Mouse (Mus musculus) heart, embryonic 15.5 days (tissue): ENCODE measurements around the gene Rnf151. TPM values are rescaled to one million over a fixed set of nuclear protein-coding genes. Genes with fewer than 3 reads are reported as not detected.
"Not testable (repeated sequence)": the region's sequence is repeated elsewhere in the genome, so short reads cannot be mapped to it uniquely, and the experiment has no call there.

Experiments
- ATAC-seq: fragments of 200-750 bp; cut with Nextera tagmentation; replicated peaks from 2 replicates; pipeline ENCODE4 v1.8.0; 2017; ENCODE audit warnings: low read depth, moderate TSS enrichment; ENCODE audit not compliant: insufficient number of reproducible peaks, insufficient read depth, low FRiP score
- H3K27ac ChIP-seq: fragments of 300-500 bp; sonication (generic); 2 replicates; pipeline ENCODE4 v1.5.1; 2015; ENCODE audit warnings: mild to moderate bottlenecking, inconsistent platforms
- H3K27me3 ChIP-seq: fragments of 300-500 bp; sonication (generic); 2 replicates; pipeline ENCODE4 v1.6.1; 2015; ENCODE audit warnings: inconsistent platforms
- H3K36me3 ChIP-seq: fragments of 300-500 bp; sonication (generic); 2 replicates; pipeline ENCODE4 v1.6.1; 2015; ENCODE audit warnings: mild to moderate bottlenecking, inconsistent platforms
- H3K4me1 ChIP-seq: fragments of 300-500 bp; sonication (generic); replicated peaks from 2 replicates; pipeline ENCODE4 v1.6.1; 2015; ENCODE audit warnings: inconsistent platforms
- H3K4me2 ChIP-seq: fragments of 300-500 bp; sonication (generic); 2 replicates; pipeline ENCODE4 v1.6.1; 2015; ENCODE audit warnings: inconsistent platforms, mild to moderate bottlenecking, moderate library complexity
- H3K4me3 ChIP-seq: fragments of 300-500 bp; sonication (generic); 2 replicates; pipeline ENCODE4 v1.5.1; 2015; ENCODE audit warnings: mild to moderate bottlenecking, inconsistent platforms
- H3K9ac ChIP-seq: fragments of 300-500 bp; sonication (generic); 2 replicates; pipeline ENCODE4 v1.6.1; 2015; ENCODE audit warnings: mild to moderate bottlenecking, inconsistent platforms
- H3K9me3 ChIP-seq: fragments of 300-500 bp; sonication (generic); replicated peaks from 2 replicates; pipeline ENCODE4 v1.6.1; 2016; ENCODE audit warnings: inconsistent platforms
- WGBS: fragments of 180-500 bp; shearing (Covaris S2); methylation state at CpG from one replicate; pipeline ENCODE4 v1.1.7; 2015; ENCODE audit warnings: mixed read lengths; 5-methylcytosine and 5-hydroxymethylcytosine counted together
- polyA plus RNA-seq: library from polyadenylated mRNA; unstranded; fragments of >200 nt; fragmentation: Nextera tagmentation; extraction: Ambion mirVana; gene quantifications from 2 replicates; pipeline ENCODE4 v1.2.1, GENCODE M21; 2015

The Rnf151 gene
- polyA plus RNA-seq, 1 experiment from 2014 or later: not detected

DNA sequence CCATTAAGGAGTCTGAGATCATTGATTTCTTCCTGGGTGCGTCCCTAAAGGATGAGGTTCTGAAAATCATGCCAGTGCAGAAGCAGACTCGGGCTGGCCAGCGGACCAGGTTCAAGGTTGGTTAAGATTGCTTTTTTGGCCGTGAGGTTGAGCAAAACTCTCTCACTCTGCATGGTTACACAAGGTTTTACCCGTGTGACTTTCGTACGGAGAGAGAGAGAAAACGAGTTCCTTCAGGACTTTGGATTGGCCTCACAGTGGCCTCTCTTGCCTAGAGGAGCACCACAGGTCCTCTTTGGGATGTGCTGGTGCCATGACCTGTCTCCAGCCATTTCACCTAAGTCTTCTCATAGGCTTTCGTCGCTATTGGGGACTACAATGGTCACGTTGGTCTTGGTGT is 2.8 kb upstream of the Rnf151 start:
- not testable (repeated sequence) for H3K9me3 ChIP-seq, H3K27me3 ChIP-seq, ATAC-seq
- Histone ChIP-seq H3K36me3 (peaks cover 19% of the 10 kb centered on the region), H3K4me3 (peak overlapping the region; percentile 89), H3K9ac (peak overlapping the region; percentile 83), H3K4me2 (peak overlapping the region; percentile 70), H3K4me1 (peaks cover 34% of the 10 kb centered on the region), H3K27ac (peak overlapping the region; percentile 77; the same call in 1 of the 2 replicates)
- under 1% methylated on average over 11 of the region's 11 CpGs for WGBS

DNA sequence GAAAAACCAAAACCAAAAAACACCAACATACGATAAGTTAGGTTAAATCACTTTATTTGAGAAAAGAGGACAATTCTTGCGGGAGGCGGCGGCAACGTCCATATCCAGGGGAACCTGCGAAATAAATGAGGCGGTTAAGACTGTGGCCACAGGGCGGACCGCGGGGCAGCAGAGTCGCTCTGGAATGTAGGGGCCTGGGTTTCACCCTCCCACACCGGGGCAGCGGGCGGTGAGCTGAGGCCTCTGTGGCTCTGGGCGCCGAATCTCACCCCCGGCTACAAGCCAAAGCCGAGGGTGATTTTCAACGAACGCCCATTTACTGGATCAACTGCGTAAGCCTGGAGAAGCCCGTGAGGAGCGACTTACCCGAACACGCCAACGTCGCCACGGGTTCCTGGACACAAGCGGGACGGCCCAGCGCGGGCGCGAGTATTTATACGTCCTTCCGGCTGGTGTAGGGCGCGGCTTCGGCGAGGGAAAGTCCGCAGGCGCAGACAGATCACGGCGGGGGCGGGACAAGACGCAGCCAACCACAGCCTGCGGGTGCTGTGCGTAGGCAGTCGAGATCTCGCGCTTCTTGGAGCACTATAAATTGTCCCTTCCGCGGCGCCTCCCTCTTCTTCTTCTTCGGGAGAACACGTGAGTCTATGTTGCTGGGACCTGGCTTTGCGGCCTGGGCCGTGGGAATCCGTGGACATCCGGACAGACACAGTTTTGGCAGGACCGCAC is 1.8 kb upstream of the Rnf151 start:
- H3K27me3 ChIP-seq: no peaks in the 10 kb centered on the region
- H3K9me3 ChIP-seq: no peaks in the 10 kb centered on the region
- H3K36me3 ChIP-seq: peaks cover 19% of the 10 kb centered on the region
- peak overlapping the region; percentile 70 for H3K4me2 ChIP-seq
- H3K4me1 ChIP-seq: peaks cover 33% of the 10 kb centered on the region
- under 1% methylated on average over 61 of the region's 61 CpGs for WGBS
- ATAC-seq: peak; percentile 98
- peak overlapping the region; percentile 92 for H3K9ac ChIP-seq
- H3K27ac ChIP-seq: peak overlapping the region; percentile 90
- peak overlapping the region; percentile 89 for H3K4me3 ChIP-seq

DNA sequence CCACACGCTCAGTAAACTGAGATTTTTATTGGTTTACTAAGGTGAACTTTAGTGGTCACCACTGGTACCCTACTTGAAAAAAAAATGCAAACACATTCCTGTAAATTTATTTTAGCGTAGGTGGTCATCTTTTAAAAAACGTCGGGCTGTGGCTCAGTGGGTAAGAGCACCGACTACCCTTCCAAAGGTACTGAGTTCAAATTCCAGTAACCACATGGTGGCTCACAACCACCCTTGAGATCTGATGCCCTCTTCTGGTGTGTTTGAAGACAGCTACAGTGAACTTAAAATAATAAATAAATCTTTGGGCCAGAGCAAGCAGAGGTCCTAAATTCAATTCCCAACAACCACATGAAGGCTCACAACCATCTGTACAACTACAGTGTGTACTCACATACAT is 1.1 kb upstream of the Rnf151 start:
- H3K4me2 ChIP-seq: peak overlapping the region; percentile 64
- H3K9ac ChIP-seq: peak overlapping the region; percentile 92
- peak overlapping the region; percentile 89 for H3K4me3 ChIP-seq
- H3K27ac ChIP-seq: peak overlapping the region; percentile 90; the same call in 1 of the 2 replicates
- H3K4me1 ChIP-seq: peaks cover 30% of the 10 kb centered on the region
- H3K36me3 ChIP-seq: peaks cover 19% of the 10 kb centered on the region
- not testable (repeated sequence) for H3K9me3 ChIP-seq, H3K27me3 ChIP-seq, ATAC-seq
- WGBS: 56% methylated on average over 5 of the region's 5 CpGs

DNA sequence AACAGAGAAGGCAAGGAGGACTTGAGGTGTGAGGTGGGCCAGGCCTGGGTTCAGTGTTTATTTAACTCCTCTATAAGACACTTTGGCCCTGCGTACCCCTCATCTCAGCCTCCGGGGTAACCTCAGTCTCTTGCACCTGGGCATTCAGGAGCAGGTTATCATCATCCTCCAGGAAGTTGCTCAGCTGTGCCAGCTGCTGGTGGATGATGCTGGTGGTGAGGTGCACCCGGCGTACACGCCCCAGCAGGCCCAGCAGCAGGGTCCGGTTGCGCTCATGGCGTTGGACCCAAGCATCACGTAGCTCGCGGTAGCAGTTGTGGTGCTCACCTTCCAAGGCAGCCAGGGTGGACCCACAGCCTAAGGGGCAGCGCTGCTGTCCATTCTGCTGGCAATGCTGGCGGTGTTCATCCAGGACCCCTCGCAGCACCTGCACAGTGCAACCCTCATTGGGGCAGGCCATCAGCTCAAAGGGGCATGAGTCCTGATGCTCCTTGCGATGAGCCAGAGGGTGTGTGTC is 1.6 kb downstream of the Rnf151 start:
- H3K27me3 ChIP-seq: no peaks in the 10 kb centered on the region
- H3K4me2 ChIP-seq: no peak overlapping the region
- WGBS: 92% methylated on average over 15 of the region's 15 CpGs
- H3K9ac ChIP-seq: no peak overlapping the region
- no peak overlapping the region for H3K4me3 ChIP-seq
- no peak overlapping the region for H3K27ac ChIP-seq
- H3K9me3 ChIP-seq: no peaks in the 10 kb centered on the region
- H3K36me3 ChIP-seq: peaks cover 5% of the 10 kb centered on the region; the same call in 1 of the 2 replicates
- no peak for ATAC-seq
- H3K4me1 ChIP-seq: peaks cover 8% of the 10 kb centered on the region

DNA sequence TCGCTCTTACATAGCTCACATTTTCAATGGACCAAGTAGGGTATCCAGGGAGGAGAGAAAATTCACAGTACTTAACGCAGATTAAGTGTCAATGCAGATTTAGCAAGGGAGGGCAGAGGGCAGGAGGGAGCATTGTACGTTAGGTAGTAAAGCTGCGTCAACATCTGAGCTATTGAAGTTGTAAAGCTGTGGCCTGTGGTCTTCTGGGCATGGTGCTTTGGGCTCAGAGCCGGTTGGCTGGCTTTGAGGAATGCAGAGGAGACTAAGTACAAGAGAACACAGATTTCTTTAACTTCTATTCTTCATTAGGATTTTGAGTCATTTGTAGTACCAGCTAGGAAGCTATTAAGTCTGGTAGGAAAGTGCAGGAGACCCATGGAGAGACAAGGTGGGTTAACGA is 2.3 kb downstream of the Rnf151 start:
- Histone ChIP-seq H3K9me3 (no peaks in the 10 kb centered on the region), H3K4me2 (no peak overlapping the region), H3K36me3 (0 out of 2 replicates have a peak, but pooled peaks cover 3% of the 10 kb centered on the region), H3K9ac (no peak overlapping the region), H3K27ac (no peak overlapping the region), H3K4me1 (peaks cover 6% of the 10 kb centered on the region), H3K27me3 (no peaks in the 10 kb centered on the region), H3K4me3 (no peak overlapping the region)
- ATAC-seq: no peak
- 83% methylated on average over 6 of the region's 6 CpGs for WGBS

DNA sequence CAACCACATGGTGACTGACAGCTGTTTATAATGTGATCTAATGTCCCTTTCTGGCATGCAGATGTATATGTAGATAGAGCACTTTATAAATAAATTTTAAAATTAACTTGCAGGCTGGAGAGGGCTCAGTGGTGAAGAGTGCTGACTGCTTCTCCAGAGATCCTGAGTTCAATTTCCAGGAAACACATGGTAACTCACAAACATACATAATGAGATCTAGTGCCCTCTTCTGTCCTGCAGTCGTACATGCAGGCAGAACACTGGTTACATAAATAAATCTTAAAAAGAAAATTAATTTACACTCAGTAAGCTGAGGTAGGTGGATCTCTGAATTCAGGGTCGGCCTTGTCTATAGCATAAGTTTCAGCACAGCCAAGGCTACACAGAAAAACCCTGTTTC is 9.2 kb downstream of the Rnf151 start:
- 32% methylated on average over 2 of the region's 2 CpGs for WGBS
- Histone ChIP-seq H3K9me3 (no peaks in the 10 kb centered on the region), H3K27ac (no peak overlapping the region), H3K36me3 (peaks cover 11% of the 10 kb centered on the region), H3K4me3 (peak overlapping the region; percentile 81; the same call in 1 of the 2 replicates), H3K9ac (no peak overlapping the region), H3K4me2 (peak overlapping the region; percentile 84), H3K27me3 (no peaks in the 10 kb centered on the region), H3K4me1 (peaks cover 18% of the 10 kb centered on the region)
- no peak for ATAC-seq

DNA sequence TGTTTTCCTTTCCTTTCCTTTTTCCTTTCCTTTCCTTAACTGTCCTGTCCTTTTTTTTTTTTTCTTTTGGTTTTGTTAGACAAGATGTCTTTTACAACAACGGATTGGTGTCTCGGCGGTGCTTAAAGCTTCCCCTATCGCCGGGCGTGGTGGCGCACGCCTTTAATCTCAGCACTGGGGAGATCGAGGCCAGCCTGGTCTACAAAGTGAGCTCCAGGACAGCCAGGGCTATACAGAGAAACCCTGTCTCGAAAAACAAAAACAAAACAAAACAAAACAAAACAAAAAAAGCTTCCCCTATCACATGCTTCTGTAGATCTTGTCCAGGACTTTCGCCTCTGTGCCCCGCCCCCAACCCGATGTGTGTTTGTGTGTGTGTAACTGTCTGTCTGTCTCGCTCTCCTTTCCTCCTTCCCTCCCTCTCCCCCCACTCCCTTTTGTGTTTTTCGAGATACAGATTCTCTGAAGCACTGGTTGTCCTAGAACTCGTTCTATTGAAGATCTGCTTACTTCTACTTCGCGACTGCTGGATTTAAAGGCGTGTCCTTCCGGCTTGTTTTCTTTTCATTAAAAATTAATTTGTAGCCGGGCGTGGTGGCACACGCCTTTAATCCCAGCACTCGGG is 9.9 kb downstream of the Rnf151 start:
- WGBS: 3% methylated on average over 24 of the region's 24 CpGs
- Histone ChIP-seq H3K27me3 (no peaks in the 10 kb centered on the region), H3K36me3 (peaks cover 15% of the 10 kb centered on the region), H3K27ac (peak overlapping the region; percentile 91), H3K4me1 (peaks cover 18% of the 10 kb centered on the region), H3K4me2 (peak overlapping the region; percentile 84), H3K9ac (peak overlapping the region; percentile 77), H3K4me3 (peak overlapping the region; percentile 81), H3K9me3 (no peaks in the 10 kb centered on the region)
- no peak for ATAC-seq

DNA sequence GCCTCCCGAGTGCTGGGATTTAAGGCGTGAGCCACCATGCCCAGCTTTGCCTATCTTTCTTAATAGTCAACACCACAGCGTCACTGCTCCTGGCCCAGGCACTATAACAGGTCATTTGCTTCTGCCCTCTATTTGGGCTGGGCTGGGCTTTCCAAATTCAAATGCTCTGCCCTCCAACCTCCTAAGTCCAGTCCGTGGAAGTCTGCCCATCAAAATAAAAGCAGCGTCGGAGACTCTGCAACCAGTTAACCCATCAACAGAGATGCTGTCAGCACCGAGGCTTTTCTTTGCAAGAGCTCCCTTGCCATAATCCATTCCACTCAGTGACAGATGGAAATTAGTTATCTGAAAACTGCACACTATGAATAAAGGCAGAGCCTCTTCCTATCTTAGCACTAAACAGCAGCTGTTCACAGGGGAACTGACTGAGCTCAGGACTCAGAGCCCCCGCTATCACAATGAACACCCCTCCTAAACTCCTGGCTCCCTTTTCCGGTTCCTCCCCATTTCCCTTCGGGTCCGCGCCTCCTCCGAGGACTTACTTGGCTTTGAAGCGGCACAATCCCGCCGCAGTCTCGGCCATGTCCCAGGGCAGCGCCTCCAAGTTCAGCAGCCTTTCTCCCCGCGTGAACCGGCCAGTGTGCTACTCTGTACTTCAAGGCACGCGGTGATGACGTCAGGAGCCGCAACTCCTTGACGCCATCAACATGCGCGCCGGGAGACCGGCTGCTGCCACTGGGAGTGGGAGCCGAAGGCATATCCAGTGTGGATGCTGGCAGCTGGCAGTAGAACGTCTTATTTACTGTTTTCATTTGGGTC is 10.7 kb downstream of the Rnf151 start, which contains the start of gene Tbl3:
Gene Tbl3, minus strand, starts transcription at position 679 of the 819 bp plus-strand sequence.
- peak within 1 kb of the TSS; percentile 84 for H3K4me2 ChIP-seq
- 3% methylated on average over 32 of the region's 32 CpGs for WGBS

DNA sequence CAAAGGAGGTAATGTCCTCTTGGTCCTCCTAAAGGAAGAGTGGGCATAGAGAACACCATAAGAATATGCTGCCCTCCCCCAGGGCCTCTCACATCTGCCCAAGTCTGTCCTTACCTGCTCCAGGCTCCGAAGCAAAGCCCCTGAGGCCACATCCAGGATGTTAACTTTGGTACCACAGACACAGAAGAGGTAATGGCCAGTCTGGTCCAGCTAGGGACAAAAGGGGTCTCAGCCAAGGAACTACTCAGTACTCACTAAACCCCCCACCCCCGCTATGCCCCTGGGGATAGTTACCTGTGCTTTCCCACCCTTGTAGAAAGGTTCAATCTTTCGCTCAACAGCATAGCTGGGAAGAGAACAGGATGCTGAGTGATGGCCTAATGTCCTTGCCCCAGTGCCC is 12.0 kb downstream of the Rnf151 start:
- WGBS: 93% methylated on average over 3 of the region's 3 CpGs
- H3K4me2 ChIP-seq: no peak overlapping the region
- no peaks in the 10 kb centered on the region for H3K9me3 ChIP-seq
- no peaks in the 10 kb centered on the region for H3K27me3 ChIP-seq
- ATAC-seq: no peak
- no peak overlapping the region for H3K9ac ChIP-seq
- H3K4me1 ChIP-seq: peaks cover 18% of the 10 kb centered on the region
- no peak overlapping the region for H3K27ac ChIP-seq
- H3K36me3 ChIP-seq: peaks cover 35% of the 10 kb centered on the region
- H3K4me3 ChIP-seq: no peak overlapping the region

More for the DNA sequence above, 10.7 kb downstream of the Rnf151 start, which contains the start of gene Tbl3:
- H3K9me3 ChIP-seq: no peaks in the 10 kb centered on the region
- no peaks in the 10 kb centered on the region for H3K27me3 ChIP-seq
- peaks cover 18% of the 10 kb centered on the region for H3K4me1 ChIP-seq
- ATAC-seq: peak; percentile 81
- peak within 1 kb of the TSS; percentile 81 for H3K4me3 ChIP-seq
- H3K9ac ChIP-seq: peak within 1 kb of the TSS; percentile 77
- peak within 1 kb of the TSS; percentile 91 for H3K27ac ChIP-seq
- H3K36me3 ChIP-seq: peaks cover 22% of the 10 kb centered on the region

DNA sequence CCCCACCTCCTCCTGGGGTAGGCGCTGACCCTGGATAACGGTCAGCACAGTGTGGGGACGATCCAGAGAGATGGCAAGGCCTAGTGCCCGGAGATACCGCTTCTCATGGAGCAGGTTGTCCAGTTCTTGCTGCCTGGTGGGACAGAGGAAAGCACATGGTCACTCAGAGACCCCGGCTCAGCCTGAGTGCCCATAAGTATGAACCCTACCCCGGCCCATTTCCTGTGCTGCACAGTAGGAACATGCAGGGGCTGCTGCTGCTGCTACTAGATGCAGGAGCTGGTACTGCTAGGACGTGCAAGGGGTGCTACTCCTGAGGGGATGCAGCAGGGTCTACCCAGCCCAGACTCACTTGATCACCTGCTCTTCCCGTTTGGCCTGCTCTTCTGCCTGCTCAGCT is 16.6 kb downstream of the Rnf151 start:
- Histone ChIP-seq H3K27me3 (no peaks in the 10 kb centered on the region), H3K27ac (no peak overlapping the region), H3K4me3 (no peak overlapping the region), H3K9me3 (no peaks in the 10 kb centered on the region), H3K4me2 (no peak overlapping the region), H3K36me3 (peaks cover 49% of the 10 kb centered on the region), H3K9ac (no peak overlapping the region), H3K4me1 (peaks cover 15% of the 10 kb centered on the region)
- 93% methylated on average over 9 of the region's 9 CpGs for WGBS
- no peak for ATAC-seq

DNA sequence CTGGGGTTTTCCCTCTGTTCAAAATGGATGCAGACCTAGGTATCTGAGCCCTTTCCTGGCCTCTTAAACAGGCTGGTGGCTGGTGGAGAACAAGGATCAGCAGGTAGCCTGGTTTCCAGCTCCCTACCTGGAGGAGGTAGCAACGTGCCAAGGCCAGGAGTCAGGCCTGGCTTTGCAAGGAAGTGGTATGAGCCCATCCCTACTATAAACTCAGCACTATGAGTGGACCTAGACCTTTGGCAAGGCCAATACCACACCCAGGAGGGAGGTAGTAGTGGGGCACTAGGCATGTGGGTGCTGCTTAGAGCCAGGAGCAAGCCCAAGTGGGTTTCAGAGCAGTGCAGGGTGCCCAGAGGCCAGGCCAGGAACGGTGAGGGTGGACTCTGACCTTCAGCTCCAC is 18.4 kb downstream of the Rnf151 start:
- H3K4me2 ChIP-seq: no peak overlapping the region
- 85% methylated on average over 2 of the region's 2 CpGs for WGBS

More for the DNA sequence above, 18.4 kb downstream of the Rnf151 start:
- no peak overlapping the region for H3K4me3 ChIP-seq
- peaks cover 18% of the 10 kb centered on the region for H3K4me1 ChIP-seq
- ATAC-seq: no peak
- no peak overlapping the region for H3K27ac ChIP-seq
- H3K9me3 ChIP-seq: no peaks in the 10 kb centered on the region
- peaks cover 46% of the 10 kb centered on the region for H3K36me3 ChIP-seq
- no peaks in the 10 kb centered on the region for H3K27me3 ChIP-seq
- H3K9ac ChIP-seq: no peak overlapping the region
